Mouse (Mus musculus) midbrain, embryonic 14.5 days (tissue): ENCODE measurements around the gene Eml2. TPM values are rescaled to one million over a fixed set of nuclear protein-coding genes. Genes with fewer than 3 reads are reported as not detected.

Experiments
- ATAC-seq: fragments of 200-750 bp; cut with Nextera tagmentation; 2 replicates; pipeline ENCODE4 v1.8.0; 2017; ENCODE audit warnings: moderate number of reproducible peaks, moderate library complexity; ENCODE audit not compliant: low FRiP score, low TSS enrichment
- DNase-seq: peaks from one replicate; pipeline ENCODE4 v3.0.0-alpha.2; 2015
- H3K27ac ChIP-seq: fragments of 300-500 bp; sonication (generic); replicated peaks from 2 replicates; pipeline ENCODE4 v1.5.1; 2014; ENCODE audit warnings: mild to moderate bottlenecking, low read depth, low read length, moderate library complexity
- H3K27me3 ChIP-seq: fragments of 300-500 bp; sonication (generic); 2 replicates; pipeline ENCODE4 v1.6.1; 2014; ENCODE audit warnings: low read length, control low read depth, mixed read lengths; ENCODE audit not compliant: control insufficient read depth, insufficient read depth
- H3K36me3 ChIP-seq: fragments of 300-500 bp; sonication (generic); 2 replicates; pipeline ENCODE4 v1.6.1; 2014; ENCODE audit warnings: low read length, control low read depth; ENCODE audit not compliant: control insufficient read depth, insufficient read depth
- H3K4me1 ChIP-seq: fragments of 300-500 bp; sonication (generic); 2 replicates; pipeline ENCODE4 v1.6.1; 2014; ENCODE audit warnings: mild to moderate bottlenecking, antibody characterized with exemption, low read length, control low read depth; ENCODE audit not compliant: control insufficient read depth, insufficient read depth
- H3K4me2 ChIP-seq: fragments of 300-500 bp; sonication (generic); 2 replicates; pipeline ENCODE4 v1.6.1; 2014; ENCODE audit warnings: mild to moderate bottlenecking, low read length, moderate library complexity
- H3K4me3 ChIP-seq: fragments of 300-500 bp; sonication (generic); replicated peaks from 2 replicates; pipeline ENCODE4 v1.5.1; 2014; ENCODE audit warnings: low read depth, low read length
- H3K9ac ChIP-seq: fragments of 300-500 bp; sonication (generic); replicated peaks from 2 replicates; pipeline ENCODE4 v1.6.1; 2014; ENCODE audit warnings: mild to moderate bottlenecking, low read length, moderate library complexity
- H3K9me3 ChIP-seq: fragments of 300-500 bp; sonication (generic); 2 replicates; pipeline ENCODE4 v1.6.1; 2016; ENCODE audit warnings: low read length, control low read depth, mixed read lengths; ENCODE audit not compliant: control insufficient read depth
- WGBS: fragments of 180-500 bp; shearing (Covaris S2); extraction: QIAGEN DNeasy Blood & Tissue Kit; methylation state at CpG from one replicate; pipeline ENCODE4 v1.1.7; 2014; 5-methylcytosine and 5-hydroxymethylcytosine counted together
- polyA plus RNA-seq: library from polyadenylated mRNA; unstranded; fragments of >200 nt; fragmentation: Nextera tagmentation; extraction: Ambion mirVana; gene quantifications from 2 replicates; pipeline ENCODE4 v1.2.1, GENCODE M21; 2014

Gene Eml2
- polyA plus RNA-seq, 1 experiment from 2014 or later, result 2.6 TPM

GRCm38 (mm10) chr7:19211041-19211675 lies 34.9 kb downstream of the Eml2 start:
- no peak overlapping the region for H3K4me2 ChIP-seq
- no peak for DNase-seq
- H3K36me3 ChIP-seq, result no peaks in the 10 kb centered on the region
- peaks cover 9% of the 10 kb centered on the region for H3K4me1 ChIP-seq
- no peaks in the 10 kb centered on the region for H3K27me3 ChIP-seq
- no peaks in the 10 kb centered on the region for H3K9me3 ChIP-seq
- H3K9ac ChIP-seq, result no peak overlapping the region
- ATAC-seq, result no peak
- no peak overlapping the region for H3K27ac ChIP-seq
- no peak overlapping the region for H3K4me3 ChIP-seq
- 37% methylated on average over 5 of the region's 5 CpGs for WGBS

- Histone ChIP-seq H3K36me3 (no peaks in the 10 kb centered on the region), H3K27me3 (no peaks in the 10 kb centered on the region), H3K9ac (peak within 1 kb of the TSS; percentile 54), H3K4me3 (peak within 1 kb of the TSS; percentile 38), H3K4me1 (peaks cover 9% of the 10 kb centered on the region), H3K4me2 (peak within 1 kb of the TSS; percentile 67), H3K27ac (no peak within 1 kb of the TSS), H3K9me3 (no peaks in the 10 kb centered on the region)
- WGBS, result 1% methylated on average over 30 of the region's 30 CpGs
- DNase-seq (peak; percentile 60), ATAC-seq (peak; percentile 64; the same call in 1 of the 2 replicates)
These were observed 36.0 kb downstream of the Eml2 start, which contains the start of gene Gpr4 for GRCm38 (mm10) chr7:19211996-19212755. Gpr4 (plus strand) TSS chr7:19212538.

GRCm38 (mm10) chr7:19213385-19213784 lies 37.2 kb downstream of the Eml2 start:
- H3K4me2 ChIP-seq, result no peak overlapping the region

GRCm38 (mm10) chr7:19214369-19214768 lies 38.1 kb downstream of the Eml2 start:
- no peak for ATAC-seq
- H3K4me2 ChIP-seq, result no peak overlapping the region

More at GRCm38 (mm10) chr7:19213385-19213784, 37.2 kb downstream of the Eml2 start:
- ATAC-seq (no peak), DNase-seq (no peak)
- Histone ChIP-seq H3K27me3 (no peaks in the 10 kb centered on the region), H3K4me1 (peaks cover 9% of the 10 kb centered on the region), H3K36me3 (no peaks in the 10 kb centered on the region), H3K4me3 (no peak overlapping the region), H3K27ac (no peak overlapping the region), H3K9me3 (no peaks in the 10 kb centered on the region), H3K9ac (no peak overlapping the region)
- 66% methylated on average over 2 of the region's 2 CpGs for WGBS

GRCm38 (mm10) chr7:19214940-19215339 lies 38.7 kb downstream of the Eml2 start:
- ATAC-seq (no peak), DNase-seq (no peak)
- Histone ChIP-seq H3K9me3 (no peaks in the 10 kb centered on the region), H3K4me2 (no peak overlapping the region), H3K27ac (no peak overlapping the region), H3K36me3 (no peaks in the 10 kb centered on the region), H3K9ac (no peak overlapping the region), H3K4me1 (peaks cover 9% of the 10 kb centered on the region), H3K27me3 (no peaks in the 10 kb centered on the region), H3K4me3 (no peak overlapping the region)
- WGBS, result 70% methylated on average over 9 of the region's 9 CpGs

More at GRCm38 (mm10) chr7:19214369-19214768, 38.1 kb downstream of the Eml2 start:
- H3K9ac ChIP-seq, result no peak overlapping the region
- no peaks in the 10 kb centered on the region for H3K36me3 ChIP-seq
- H3K9me3 ChIP-seq, result no peaks in the 10 kb centered on the region
- DNase-seq, result no peak
- peaks cover 9% of the 10 kb centered on the region for H3K4me1 ChIP-seq
- H3K27ac ChIP-seq, result no peak overlapping the region
- H3K27me3 ChIP-seq, result no peaks in the 10 kb centered on the region
- H3K4me3 ChIP-seq, result no peak overlapping the region
- WGBS, result 82% methylated on average over 7 of the region's 7 CpGs

GRCm38 (mm10) chr7:19217492-19217891 lies 41.3 kb downstream of the Eml2 start:
- no peak overlapping the region for H3K4me3 ChIP-seq
- no peak overlapping the region for H3K9ac ChIP-seq
- ATAC-seq (no peak), DNase-seq (no peak)
- H3K27me3 ChIP-seq, result no peaks in the 10 kb centered on the region
- no peaks in the 10 kb centered on the region for H3K9me3 ChIP-seq
- no peak overlapping the region for H3K27ac ChIP-seq
- no peak overlapping the region for H3K4me2 ChIP-seq
- 71% methylated on average over 5 of the region's 5 CpGs for WGBS
- peaks cover 3% of the 10 kb centered on the region for H3K4me1 ChIP-seq
- no peaks in the 10 kb centered on the region for H3K36me3 ChIP-seq

- H3K4me2 ChIP-seq, result no peak overlapping the region
- DNase-seq (no peak), ATAC-seq (no peak)
- no peaks in the 10 kb centered on the region for H3K27me3 ChIP-seq
- no peaks in the 10 kb centered on the region for H3K4me1 ChIP-seq
- no peaks in the 10 kb centered on the region for H3K9me3 ChIP-seq
- H3K9ac ChIP-seq, result no peak overlapping the region
- H3K4me3 ChIP-seq, result no peak overlapping the region
- H3K36me3 ChIP-seq, result no peaks in the 10 kb centered on the region
- 3% methylated on average over 2 of the region's 3 CpGs for WGBS
- no peak overlapping the region for H3K27ac ChIP-seq
These were observed 41.7 kb downstream of the Eml2 start for GRCm38 (mm10) chr7:19217944-19218343.

- no peaks in the 10 kb centered on the region for H3K9me3 ChIP-seq
- 69% methylated on average over 3 of the region's 3 CpGs for WGBS
- ATAC-seq, result no peak
These were observed 43.8 kb downstream of the Eml2 start for GRCm38 (mm10) chr7:19220061-19220460.

More at GRCm38 (mm10) chr7:19220061-19220460, 43.8 kb downstream of the Eml2 start:
- no peaks in the 10 kb centered on the region for H3K4me1 ChIP-seq
- no peak for DNase-seq
- H3K4me2 ChIP-seq, result no peak overlapping the region
- no peaks in the 10 kb centered on the region for H3K27me3 ChIP-seq
- no peak overlapping the region for H3K4me3 ChIP-seq
- H3K27ac ChIP-seq, result no peak overlapping the region
- H3K36me3 ChIP-seq, result no peaks in the 10 kb centered on the region; the same call in 1 of the 2 replicates
- H3K9ac ChIP-seq, result no peak overlapping the region
